Mouse (Mus musculus) intestine, postnatal 0 days (tissue): ENCODE measurements around the gene Dmbx1. TPM values are rescaled to one million over a fixed set of nuclear protein-coding genes. Genes with fewer than 3 reads are reported as not detected.

Experiments used
- ATAC-seq: fragments of 200-750 bp; cut with Nextera tagmentation; 2 replicates; pipeline ENCODE4 v1.8.0; 2017; ENCODE audit warnings: mild to moderate bottlenecking, moderate TSS enrichment, moderate library complexity
- H3K27ac ChIP-seq: fragments of 300-500 bp; sonication (generic); 2 replicates; pipeline ENCODE4 v1.5.1; 2014; ENCODE audit warnings: mild to moderate bottlenecking, low read depth, low read length, moderate library complexity
- H3K27me3 ChIP-seq: fragments of 300-500 bp; sonication (generic); replicated peaks from 2 replicates; pipeline ENCODE4 v1.6.1; 2014; ENCODE audit warnings: low read length, mixed read lengths; ENCODE audit not compliant: control insufficient read depth, insufficient read depth
- H3K36me3 ChIP-seq: fragments of 300-500 bp; sonication (generic); 2 replicates; pipeline ENCODE4 v1.6.1; 2014; ENCODE audit warnings: mild to moderate bottlenecking, moderate library complexity; ENCODE audit not compliant: control insufficient read depth, insufficient read depth
- H3K4me1 ChIP-seq: fragments of 300-500 bp; sonication (generic); replicated peaks from 2 replicates; pipeline ENCODE4 v1.6.1; 2014; ENCODE audit warnings: antibody characterized with exemption, low read length, mixed read lengths; ENCODE audit not compliant: control insufficient read depth, insufficient read depth
- H3K4me2 ChIP-seq: fragments of 300-500 bp; sonication (generic); replicated peaks from 2 replicates; pipeline ENCODE4 v1.6.1; 2014; ENCODE audit warnings: low read depth, mild to moderate bottlenecking, moderate library complexity
- H3K4me3 ChIP-seq: fragments of 300-500 bp; sonication (generic); 2 replicates; pipeline ENCODE4 v1.5.1; 2014; ENCODE audit warnings: low read depth, low read length
- H3K9ac ChIP-seq: fragments of 300-500 bp; sonication (generic); 2 replicates; pipeline ENCODE4 v1.6.1; 2014; ENCODE audit warnings: mild to moderate bottlenecking, low read depth, low read length
- H3K9me3 ChIP-seq: fragments of 300-500 bp; sonication (generic); 2 replicates; pipeline ENCODE4 v1.6.1; 2016; ENCODE audit warnings: mixed run types; ENCODE audit not compliant: control insufficient read depth
- CTCF ChIP-seq: sonication (generic); IDR thresholded peaks from 2 replicates; pipeline ENCODE4 v1.5.1; 2016; ENCODE audit warnings: low read depth, mild to moderate bottlenecking, control low read depth, antibody characterized with exemption, moderate library complexity
- WGBS: fragments of 180-500 bp; shearing (Covaris S2); extraction: QIAGEN DNeasy Blood & Tissue Kit; methylation state at CpG from one replicate; pipeline ENCODE4 v1.1.7; 2014; 5-methylcytosine and 5-hydroxymethylcytosine counted together
- polyA plus RNA-seq: library from polyadenylated mRNA; unstranded; fragments of >200 nt; fragmentation: Nextera tagmentation; extraction: Ambion mirVana; gene quantifications from 2 replicates; pipeline ENCODE4 v1.2.1, GENCODE M21; 2015

The Dmbx1 gene
- polyA plus RNA-seq, 1 experiment from 2014 or later, result not detected

GRCm38 (mm10) chr4:115922688-115923087, 17.0 kb downstream of the Dmbx1 start:
- H3K9me3 ChIP-seq, result no peaks in the 10 kb centered on the region
- 81% methylated on average over 5 of the region's 5 CpGs for WGBS
- H3K4me3 ChIP-seq, result no peak overlapping the region
- peaks cover 12% of the 10 kb centered on the region; the same call in 1 of the 2 replicates for H3K27me3 ChIP-seq
- no peak overlapping the region for H3K9ac ChIP-seq
- H3K4me1 ChIP-seq, result no peaks in the 10 kb centered on the region
- TF ChIP-seq CTCF, result no peak
- ATAC-seq, result no peak
- no peaks in the 10 kb centered on the region for H3K36me3 ChIP-seq
- H3K4me2 ChIP-seq, result no peak overlapping the region
- no peak overlapping the region for H3K27ac ChIP-seq

GRCm38 (mm10) chr4:115919911-115920310, 19.8 kb downstream of the Dmbx1 start:
- 82% methylated on average over 16 of the region's 16 CpGs for WGBS
- H3K4me1 ChIP-seq, result no peaks in the 10 kb centered on the region
- 0 out of 2 replicates have a peak, but pooled peaks cover 7% of the 10 kb centered on the region for H3K27me3 ChIP-seq
- no peaks in the 10 kb centered on the region for H3K9me3 ChIP-seq
- no peak for ATAC-seq
- TF ChIP-seq CTCF, result no peak
- H3K4me3 ChIP-seq, result no peak overlapping the region
- H3K27ac ChIP-seq, result no peak overlapping the region
- H3K4me2 ChIP-seq, result no peak overlapping the region
- H3K9ac ChIP-seq, result no peak overlapping the region
- H3K36me3 ChIP-seq, result no peaks in the 10 kb centered on the region

GRCm38 (mm10) chr4:115911586-115911985, 28.1 kb downstream of the Dmbx1 start:
- peaks cover 6% of the 10 kb centered on the region; the same call in 1 of the 2 replicates for H3K27me3 ChIP-seq
- no peak for TF ChIP-seq CTCF
- ATAC-seq, result no peak
- H3K36me3 ChIP-seq, result no peaks in the 10 kb centered on the region; the same call in 1 of the 2 replicates
- H3K9me3 ChIP-seq, result no peaks in the 10 kb centered on the region
- WGBS, result 15% methylated on average over 4 of the region's 4 CpGs
- H3K9ac ChIP-seq, result no peak overlapping the region
- H3K27ac ChIP-seq, result no peak overlapping the region
- H3K4me3 ChIP-seq, result no peak overlapping the region
- no peaks in the 10 kb centered on the region for H3K4me1 ChIP-seq
- H3K4me2 ChIP-seq, result no peak overlapping the region

GRCm38 (mm10) chr4:115908641-115909040, 31.1 kb downstream of the Dmbx1 start:
- WGBS, result 29% methylated on average over 7 of the region's 7 CpGs
- H3K27me3 ChIP-seq, result peaks cover 6% of the 10 kb centered on the region; the same call in 1 of the 2 replicates

GRCm38 (mm10) chr4:115907994-115908393, 31.7 kb downstream of the Dmbx1 start:
- H3K27ac ChIP-seq, result no peak overlapping the region
- no peak overlapping the region for H3K4me3 ChIP-seq
- no peak for TF ChIP-seq CTCF
- H3K4me1 ChIP-seq, result no peaks in the 10 kb centered on the region
- no peak overlapping the region for H3K4me2 ChIP-seq
- no peak for ATAC-seq
- H3K9ac ChIP-seq, result no peak overlapping the region
- WGBS, result 67% methylated on average over 1 of the region's 1 CpGs
- peaks cover 6% of the 10 kb centered on the region; the same call in 1 of the 2 replicates for H3K27me3 ChIP-seq
- no peaks in the 10 kb centered on the region for H3K9me3 ChIP-seq
- H3K36me3 ChIP-seq, result no peaks in the 10 kb centered on the region; the same call in 1 of the 2 replicates

More at GRCm38 (mm10) chr4:115908641-115909040, 31.1 kb downstream of the Dmbx1 start:
- TF ChIP-seq CTCF, result no peak
- Histone ChIP-seq H3K9ac (no peak overlapping the region), H3K4me3 (no peak overlapping the region), H3K36me3 (no peaks in the 10 kb centered on the region; the same call in 1 of the 2 replicates), H3K9me3 (no peaks in the 10 kb centered on the region), H3K27ac (no peak overlapping the region), H3K4me1 (no peaks in the 10 kb centered on the region), H3K4me2 (no peak overlapping the region)
- no peak for ATAC-seq

GRCm38 (mm10) chr4:115906791-115907190, 32.9 kb downstream of the Dmbx1 start:
- 85% methylated on average over 3 of the region's 3 CpGs for WGBS
- Histone ChIP-seq H3K9ac (no peak overlapping the region), H3K4me1 (no peaks in the 10 kb centered on the region), H3K36me3 (no peaks in the 10 kb centered on the region; the same call in 1 of the 2 replicates), H3K4me3 (no peak overlapping the region), H3K27me3 (peaks cover 6% of the 10 kb centered on the region; the same call in 1 of the 2 replicates), H3K27ac (no peak overlapping the region), H3K4me2 (no peak overlapping the region), H3K9me3 (no peaks in the 10 kb centered on the region)
- TF ChIP-seq CTCF, result no peak
- ATAC-seq, result no peak
